Mouse (Mus musculus) lung, embryonic 14.5 days (tissue): ENCODE data around the gene Cidec. TPM values are rescaled to one million over a fixed set of nuclear protein-coding genes. Genes with fewer than 3 reads are reported as not detected.

Source experiments
- ATAC-seq: fragments of 200-750 bp; cut with Nextera tagmentation; 2 replicates; pipeline ENCODE4 v1.8.0; 2017; ENCODE audit warnings: mild to moderate bottlenecking, moderate TSS enrichment, moderate library complexity; ENCODE audit not compliant: insufficient read depth
- DNase-seq: peaks from one replicate; pipeline ENCODE4 v3.0.0-alpha.2; 2015
- H3K27ac ChIP-seq: fragments of 300-500 bp; sonication (generic); 2 replicates; pipeline ENCODE4 v1.5.1; 2014; ENCODE audit warnings: low read depth, mild to moderate bottlenecking, moderate library complexity
- H3K27me3 ChIP-seq: fragments of 300-500 bp; sonication (generic); 2 replicates; pipeline ENCODE4 v1.6.1; 2014; ENCODE audit warnings: low read length, control low read depth; ENCODE audit not compliant: insufficient read depth
- H3K36me3 ChIP-seq: fragments of 300-500 bp; sonication (generic); 2 replicates; pipeline ENCODE4 v1.6.1; 2014; ENCODE audit warnings: control low read depth; ENCODE audit not compliant: insufficient read depth
- H3K4me1 ChIP-seq: fragments of 300-500 bp; sonication (generic); 2 replicates; pipeline ENCODE4 v1.6.1; 2014; ENCODE audit warnings: antibody characterized with exemption, control low read depth; ENCODE audit not compliant: insufficient read depth
- H3K4me2 ChIP-seq: fragments of 300-500 bp; sonication (generic); 2 replicates; pipeline ENCODE4 v1.6.1; 2014; ENCODE audit warnings: mild to moderate bottlenecking
- H3K4me3 ChIP-seq: fragments of 300-500 bp; sonication (generic); 2 replicates; pipeline ENCODE4 v1.5.1; 2014; ENCODE audit warnings: low read depth, low read length
- H3K9ac ChIP-seq: fragments of 300-500 bp; sonication (generic); 2 replicates; pipeline ENCODE4 v1.6.1; 2014
- H3K9me3 ChIP-seq: fragments of 300-500 bp; sonication (generic); 2 replicates; pipeline ENCODE4 v1.6.1; 2016; ENCODE audit warnings: low read depth, low read length, control low read depth
- CTCF ChIP-seq: IDR thresholded peaks from 2 replicates; pipeline ENCODE4 v1.5.1; 2016; ENCODE audit warnings: antibody characterized with exemption, low read depth
- WGBS: fragments of 180-500 bp; shearing (Covaris S2); extraction: QIAGEN DNeasy Blood & Tissue Kit; methylation state at CpG from one replicate; pipeline ENCODE4 v1.1.7; 2014; 5-methylcytosine and 5-hydroxymethylcytosine counted together
- polyA plus RNA-seq: library from polyadenylated mRNA; unstranded; fragments of >200 nt; fragmentation: Nextera tagmentation; extraction: Ambion mirVana; gene quantifications from 2 replicates; pipeline ENCODE4 v1.2.1, GENCODE M21; 2014

The Cidec gene
- polyA plus RNA-seq, 1 experiment from 2014 or later = not detected

DNA sequence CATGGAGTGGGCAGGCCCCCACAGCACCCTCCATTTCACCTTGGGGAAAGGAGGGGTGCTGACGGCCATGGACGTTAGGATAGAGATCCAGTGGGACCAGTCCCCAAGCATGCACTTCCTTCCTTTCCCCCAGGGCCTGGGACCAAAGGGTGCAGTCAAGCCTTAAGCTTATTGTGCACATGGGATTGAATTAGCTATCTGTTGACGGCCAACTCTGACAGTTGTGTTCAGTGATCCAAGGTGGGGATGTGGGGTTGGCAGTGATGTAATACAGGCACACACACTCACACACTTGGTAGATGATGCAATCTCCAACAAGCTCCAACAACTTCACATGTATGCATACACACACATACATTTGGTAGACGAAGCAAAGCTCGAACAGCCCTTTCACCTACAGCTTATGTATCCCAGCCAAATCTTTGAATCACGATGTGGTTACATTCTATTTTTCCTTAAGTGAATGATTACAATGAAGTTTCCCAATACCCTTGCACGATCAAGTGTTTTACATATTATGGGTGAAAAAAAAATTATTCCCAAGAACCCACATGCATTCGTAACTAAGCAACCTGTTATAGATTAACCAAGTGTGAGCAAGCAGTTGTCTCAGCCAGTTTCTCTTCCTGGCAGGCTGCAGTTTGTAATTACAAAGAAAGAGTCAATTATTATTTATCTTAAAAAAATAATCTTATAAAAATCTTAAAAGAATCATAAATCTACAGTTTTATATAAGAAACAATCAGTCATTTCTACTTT, 8.8 kb upstream of the Cidec start:
- ATAC-seq (no peak), DNase-seq (no peak)
- Histone ChIP-seq H3K9me3 (no peaks in the 10 kb centered on the region), H3K27me3 (no peaks in the 10 kb centered on the region), H3K36me3 (peaks cover 31% of the 10 kb centered on the region), H3K4me3 (no peak overlapping the region), H3K4me1 (peaks cover 8% of the 10 kb centered on the region), H3K4me2 (no peak overlapping the region), H3K27ac (no peak overlapping the region), H3K9ac (no peak overlapping the region)
- TF ChIP-seq CTCF = no peak
- WGBS = 83% methylated on average over 6 of the region's 8 CpGs

DNA sequence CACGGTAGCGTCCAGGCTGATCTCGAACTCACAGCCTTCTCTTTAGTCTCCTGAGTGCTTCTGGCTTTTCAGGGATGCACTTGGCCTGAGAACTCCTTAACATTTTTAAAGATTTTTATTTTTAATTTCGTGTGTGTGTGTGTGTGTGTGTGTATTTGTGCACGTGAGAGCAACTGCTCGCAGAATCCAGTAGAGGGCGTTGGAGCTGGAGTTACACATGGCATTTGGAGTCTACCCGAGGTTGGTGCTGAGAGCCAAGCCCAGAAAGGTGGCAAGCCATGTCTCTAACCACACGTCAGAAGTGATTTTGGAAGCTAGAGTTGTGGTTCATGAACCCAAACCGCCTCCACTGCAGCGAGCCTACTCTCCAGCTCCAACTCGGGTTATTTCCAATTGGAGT, 7.5 kb upstream of the Cidec start:
- DNase-seq (peak; percentile 32), ATAC-seq (no peak)
- no peaks in the 10 kb centered on the region for H3K27me3 ChIP-seq
- peak overlapping the region; percentile 90 for H3K9ac ChIP-seq
- peak overlapping the region; percentile 99 for H3K4me3 ChIP-seq
- 43% methylated on average over 12 of the region's 12 CpGs for WGBS
- H3K4me1 ChIP-seq = peaks cover 8% of the 10 kb centered on the region
- H3K9me3 ChIP-seq = no peaks in the 10 kb centered on the region
- TF ChIP-seq CTCF = peak; percentile 49; the same call in 1 of the 2 replicates
- H3K36me3 ChIP-seq = peaks cover 21% of the 10 kb centered on the region
- peak overlapping the region; percentile 43; the same call in 1 of the 2 replicates for H3K27ac ChIP-seq
- peak overlapping the region; percentile 83 for H3K4me2 ChIP-seq

DNA sequence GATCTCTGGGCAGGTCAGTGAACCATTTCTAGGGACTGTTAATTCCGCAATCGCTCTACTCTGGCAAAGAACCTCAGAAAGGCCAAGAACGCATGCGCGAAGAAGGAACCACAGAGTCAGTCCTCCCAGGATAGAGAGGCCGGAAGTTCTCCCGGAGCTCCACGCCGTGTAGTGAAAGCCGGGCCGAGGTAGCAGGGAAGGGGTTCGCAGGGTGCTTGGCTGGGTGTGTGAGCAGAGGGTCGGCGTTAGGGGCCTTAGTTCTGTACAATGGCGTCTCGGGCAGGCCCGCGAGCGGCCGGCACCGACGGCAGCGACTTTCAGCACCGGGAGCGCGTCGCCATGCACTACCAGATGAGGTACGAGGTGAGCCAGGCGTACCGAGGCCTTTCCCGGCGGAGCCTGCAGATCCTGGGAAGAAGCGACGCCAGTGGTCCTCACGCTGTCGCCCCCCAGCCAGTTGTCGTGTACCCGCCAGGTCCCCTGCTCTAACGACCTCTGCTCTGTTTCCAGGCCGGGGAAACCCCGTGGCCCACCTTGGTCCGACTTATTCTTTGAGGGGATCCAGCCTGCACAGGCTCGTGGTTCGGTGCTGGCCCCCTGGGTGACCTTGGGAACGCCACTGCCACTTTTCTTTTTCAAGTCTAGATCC, 7.0 kb upstream of the Cidec start, which contains the start of gene Jagn1:
Gene Jagn1, plus strand, starts transcription at position 128 of the 649 bp plus-strand sequence.
- DNase-seq (peak; percentile 98), ATAC-seq (peak; percentile 94)
- Histone ChIP-seq H3K4me3 (peak within 1 kb of the TSS; percentile 99), H3K36me3 (peaks cover 16% of the 10 kb centered on the region), H3K27me3 (no peaks in the 10 kb centered on the region), H3K9ac (peak within 1 kb of the TSS; percentile 90), H3K4me2 (peak within 1 kb of the TSS; percentile 83), H3K27ac (peak within 1 kb of the TSS; percentile 43; the same call in 1 of the 2 replicates), H3K9me3 (no peaks in the 10 kb centered on the region), H3K4me1 (peaks cover 8% of the 10 kb centered on the region)
- under 1% methylated on average over 45 of the region's 45 CpGs for WGBS
- TF ChIP-seq CTCF = no peak

DNA sequence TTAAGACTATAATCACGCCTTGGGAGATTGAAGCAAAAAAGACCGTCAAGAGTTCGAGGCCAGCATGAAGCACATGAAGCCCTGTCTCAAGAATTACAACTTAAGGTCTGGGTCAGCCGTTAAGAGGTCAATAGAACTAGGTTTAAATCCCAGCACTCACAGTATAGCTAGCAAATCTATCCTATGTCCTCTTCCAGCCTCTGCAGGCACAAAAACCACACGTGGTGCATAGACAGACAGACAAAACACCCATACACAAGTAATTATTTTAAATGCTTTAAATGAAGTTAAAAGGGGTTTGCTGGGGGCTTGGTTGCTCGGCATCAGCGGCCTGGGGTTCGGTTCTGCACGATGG, 6.5 kb upstream of the Cidec start:
- Histone ChIP-seq H3K27me3 (no peaks in the 10 kb centered on the region), H3K4me2 (peak overlapping the region; percentile 83), H3K4me3 (peak overlapping the region; percentile 99), H3K9ac (peak overlapping the region; percentile 90), H3K4me1 (peaks cover 8% of the 10 kb centered on the region), H3K9me3 (no peaks in the 10 kb centered on the region), H3K36me3 (peaks cover 11% of the 10 kb centered on the region), H3K27ac (peak overlapping the region; percentile 43; the same call in 1 of the 2 replicates)
- ATAC-seq (peak; percentile 23; the same call in 1 of the 2 replicates), DNase-seq (no peak)
- 36% methylated on average over 9 of the region's 9 CpGs for WGBS
- no peak for TF ChIP-seq CTCF

- H3K4me3 ChIP-seq = no peak overlapping the region
- peaks cover 8% of the 10 kb centered on the region for H3K4me1 ChIP-seq
- peak; percentile 23; the same call in 1 of the 2 replicates for ATAC-seq
- H3K27me3 ChIP-seq = no peaks in the 10 kb centered on the region
- no peak overlapping the region for H3K4me2 ChIP-seq
- TF ChIP-seq CTCF = peak; percentile 83
- WGBS = 54% methylated on average over 7 of the region's 7 CpGs
- no peaks in the 10 kb centered on the region for H3K9me3 ChIP-seq
- DNase-seq = peak; percentile 91
- H3K36me3 ChIP-seq = 0 out of 2 replicates have a peak, but pooled peaks cover 4% of the 10 kb centered on the region
- H3K27ac ChIP-seq = no peak overlapping the region
- H3K9ac ChIP-seq = no peak overlapping the region
Observed at GRCm38 (mm10) chr6:113441147-113441680, 5.7 kb upstream of the Cidec start.

- Histone ChIP-seq H3K27me3 (no peaks in the 10 kb centered on the region), H3K9me3 (no peaks in the 10 kb centered on the region), H3K36me3 (0 out of 2 replicates have a peak, but pooled peaks cover 4% of the 10 kb centered on the region), H3K4me1 (peaks cover 8% of the 10 kb centered on the region), H3K27ac (no peak overlapping the region), H3K9ac (no peak overlapping the region), H3K4me2 (no peak overlapping the region), H3K4me3 (no peak overlapping the region)
- 78% methylated on average over 3 of the region's 3 CpGs for WGBS
- TF ChIP-seq CTCF = no peak
- ATAC-seq (no peak), DNase-seq (no peak)
Observed at GRCm38 (mm10) chr6:113440686-113441085, 5.1 kb upstream of the Cidec start.
